Mouse (Mus musculus) WW6 (cell line): Measurements from ENCODE around the gene Szrd1.
"Not testable (repeated sequence)": the region's sequence is repeated elsewhere in the genome, so short reads cannot be mapped to it uniquely, and the experiment has no call there.

Source experiments
- DNase-seq: peaks from one replicate; pipeline ENCODE4 v3.0.0-alpha.2; 2013; ENCODE audit warnings: low read depth, low spot score

The Szrd1 gene

GRCm38 (mm10) chr4:141147112-141148008 lies 7.8 kb upstream of the Szrd1 start, which contains the start of gene Fbxo42:
Gene Fbxo42 (plus strand): TSS chr4:141147913.
- DNase-seq: peak; percentile 81

GRCm38 (mm10) chr4:141146491-141147033 lies 7.0 kb upstream of the Szrd1 start:
- DNase-seq: no peak

- DNase-seq: not testable (repeated sequence)
Measured at GRCm38 (mm10) chr4:141145124-141145523, 5.5 kb upstream of the Szrd1 start.

- DNase-seq: no peak
Measured at GRCm38 (mm10) chr4:141142285-141142811, 2.8 kb upstream of the Szrd1 start.

GRCm38 (mm10) chr4:141140967-141141366 lies 1.4 kb upstream of the Szrd1 start:
- DNase-seq: no peak

GRCm38 (mm10) chr4:141140354-141140753 lies 779 bp upstream of the Szrd1 start:
- not testable (repeated sequence) for DNase-seq

GRCm38 (mm10) chr4:141138425-141139115 lies 1.0 kb downstream of the Szrd1 start:
- DNase-seq: no peak

- DNase-seq: not testable (repeated sequence)
Measured at GRCm38 (mm10) chr4:141137740-141138139, 1.8 kb downstream of the Szrd1 start.

- no peak for DNase-seq
Measured at GRCm38 (mm10) chr4:141136126-141136525, 3.4 kb downstream of the Szrd1 start.

- no peak for DNase-seq
Measured at GRCm38 (mm10) chr4:141134751-141135530, 4.6 kb downstream of the Szrd1 start.

GRCm38 (mm10) chr4:141134031-141134441 lies 5.5 kb downstream of the Szrd1 start:
- DNase-seq: no peak

- no peak for DNase-seq
Measured at GRCm38 (mm10) chr4:141133227-141133626, 6.3 kb downstream of the Szrd1 start.

- no peak for DNase-seq
Measured at GRCm38 (mm10) chr4:141132191-141132590, 7.4 kb downstream of the Szrd1 start.

- no peak for DNase-seq
Measured at GRCm38 (mm10) chr4:141131531-141132061, 8.0 kb downstream of the Szrd1 start.

GRCm38 (mm10) chr4:141130704-141131342 lies 8.8 kb downstream of the Szrd1 start:
- no peak for DNase-seq

GRCm38 (mm10) chr4:141129190-141129710 lies 10.3 kb downstream of the Szrd1 start:
- no peak for DNase-seq

- DNase-seq: no peak
Measured at GRCm38 (mm10) chr4:141123065-141123464, 16.5 kb downstream of the Szrd1 start.

- DNase-seq: no peak
Measured at GRCm38 (mm10) chr4:141122663-141123062, 16.9 kb downstream of the Szrd1 start.

GRCm38 (mm10) chr4:141120700-141121099 lies 18.9 kb downstream of the Szrd1 start:
- DNase-seq: peak; percentile 71

GRCm38 (mm10) chr4:141118691-141119090 lies 20.9 kb downstream of the Szrd1 start:
- no peak for DNase-seq
